Mouse (Mus musculus): ENCODE data around the gene Apobr.

DNA sequence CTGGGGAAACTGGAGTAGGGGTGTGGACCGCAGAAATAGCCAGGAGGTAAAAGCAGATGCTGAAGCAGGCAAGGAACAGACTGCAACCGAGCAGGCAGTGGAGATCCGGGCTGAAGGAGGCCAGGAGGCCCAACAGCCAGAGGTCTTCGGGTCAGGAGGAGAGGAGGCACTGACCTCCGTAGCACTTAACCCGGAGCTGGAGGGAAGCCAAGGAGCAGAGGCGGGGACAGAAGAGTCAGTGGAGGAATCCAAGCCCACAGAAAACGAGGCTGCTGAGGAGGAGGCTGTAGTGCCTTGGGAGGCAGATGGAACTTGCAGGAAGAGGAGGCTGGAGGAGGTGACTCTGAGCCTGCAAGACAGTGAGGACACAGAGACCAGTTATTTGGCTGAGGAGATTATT is 2.1 kb downstream of the Apobr start:
- TF ChIP-seq CTCF (IDR thresholded peaks at IDR 0.05; ENCODE audit: insufficient read depth, low read depth, low read length) (no peak), POLR2A (IDR thresholded peaks at IDR 0.05; ENCODE audit: insufficient read depth, low read depth, low read length) (no peak)

All from olfactory bulb, adult 2 months (tissue).